Mouse (Mus musculus): ENCODE results near the gene Whrn.

DNA sequence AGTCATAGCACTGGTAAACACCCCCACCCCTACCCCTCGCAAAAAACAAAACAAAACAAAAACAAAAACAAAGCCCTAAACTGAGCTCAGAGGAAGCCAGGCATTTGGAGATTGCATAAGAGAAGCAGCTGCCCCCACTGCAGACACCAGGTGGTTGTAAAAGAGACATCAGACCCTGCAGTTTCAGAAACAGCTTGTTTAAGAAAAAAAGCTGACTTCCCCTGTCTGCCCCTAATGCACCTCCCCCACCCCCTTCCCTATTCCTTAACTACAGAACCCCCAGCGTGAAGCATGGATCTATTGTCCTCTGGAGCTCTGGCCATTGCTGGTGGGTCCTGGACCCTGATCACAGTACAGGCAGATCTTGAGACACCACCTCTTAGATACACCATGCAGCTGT lies 21.4 kb downstream of the Whrn start:
- no peak for TF ChIP-seq POLR2A (IDR thresholded peaks at IDR 0.05; ENCODE audit: insufficient read depth, low read depth, low read length)
- no peak for TF ChIP-seq CTCF (IDR thresholded peaks at IDR 0.05)

Data from heart, adult 2 months (tissue).